Mouse (Mus musculus) frontal cortex, adult (tissue): Measurements from ENCODE around the gene Bag5.
"Not testable (repeated sequence)": the region's sequence is repeated elsewhere in the genome, so short reads cannot be mapped to it uniquely, and the experiment has no call there.

Experiments
- ATAC-seq: cut with Nextera tagmentation; 2 replicates; pipeline ENCODE4 v1.9.2; 2017; ENCODE audit warnings: mild to moderate bottlenecking, moderate library complexity, mixed read lengths; ENCODE audit not compliant: low TSS enrichment

The Bag5 gene

DNA sequence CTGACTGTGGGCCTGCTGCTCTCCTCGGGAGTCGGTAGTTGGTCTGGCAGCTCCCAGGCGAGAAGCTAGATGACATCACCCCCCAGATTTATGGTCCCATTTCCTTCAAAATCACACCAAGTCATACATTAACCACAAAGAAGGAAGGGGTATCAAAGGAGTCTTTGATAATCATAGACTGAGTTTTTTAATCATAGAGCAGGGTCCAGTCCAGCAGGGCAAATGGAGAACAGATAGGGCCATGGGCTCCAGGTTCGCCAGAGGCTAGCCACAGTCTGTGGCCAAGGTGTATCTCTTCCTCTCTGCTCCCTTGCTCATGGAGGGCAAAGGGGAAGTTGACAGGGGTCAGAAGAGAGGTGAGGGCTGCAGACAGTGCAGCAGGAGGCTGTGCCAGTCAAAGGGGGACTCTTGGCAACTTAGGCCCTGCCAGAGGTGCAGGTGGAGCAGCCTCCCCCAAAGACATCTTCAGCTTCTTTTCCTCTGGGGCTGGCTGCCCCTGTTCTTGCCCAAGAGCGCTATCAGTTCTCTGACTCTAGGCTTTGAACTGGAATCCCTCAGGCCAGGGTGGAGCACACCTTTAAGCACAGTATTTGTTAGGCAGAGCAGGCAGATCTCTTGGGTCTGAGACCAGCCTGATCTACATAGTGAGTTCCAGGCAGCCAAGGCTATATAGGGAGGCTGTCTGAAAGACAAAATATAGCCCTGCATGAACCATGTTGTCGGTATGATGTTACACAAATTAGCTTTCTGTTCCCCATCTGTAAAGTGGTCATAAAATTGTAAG lies 37.1 kb downstream of the Bag5 start:
- ATAC-seq: no peak

DNA sequence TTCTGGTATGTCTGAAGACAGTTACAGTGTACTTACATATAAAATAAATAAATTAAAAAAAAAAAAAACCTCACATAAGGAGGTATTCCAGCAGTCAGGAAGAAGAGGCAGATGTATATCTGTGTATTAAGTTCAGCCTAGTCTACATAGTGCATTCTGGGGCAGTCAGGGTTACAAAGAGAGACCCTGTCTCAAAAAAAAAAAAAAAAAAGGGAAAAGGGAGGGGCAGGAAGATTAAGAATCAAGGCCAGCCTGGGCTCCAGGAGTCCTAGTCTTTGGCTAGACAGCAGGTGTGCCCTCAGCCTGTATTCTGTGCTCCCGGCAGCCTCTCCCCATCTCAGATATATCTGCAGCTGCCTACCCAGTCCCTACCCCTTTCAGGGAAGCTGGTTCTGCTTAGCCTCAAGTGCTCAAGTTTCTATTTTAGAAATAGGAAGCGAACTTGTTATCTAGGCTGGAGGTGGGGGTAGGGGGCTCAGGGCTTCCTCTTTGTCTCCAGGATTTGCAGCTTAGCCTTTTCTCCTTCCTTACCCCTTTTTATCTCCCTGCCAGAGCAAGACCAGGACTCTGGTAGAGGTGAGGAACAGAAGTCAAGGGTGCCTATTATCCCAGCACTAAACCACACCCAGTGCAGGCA lies 38.1 kb downstream of the Bag5 start:
- ATAC-seq: no peak

DNA sequence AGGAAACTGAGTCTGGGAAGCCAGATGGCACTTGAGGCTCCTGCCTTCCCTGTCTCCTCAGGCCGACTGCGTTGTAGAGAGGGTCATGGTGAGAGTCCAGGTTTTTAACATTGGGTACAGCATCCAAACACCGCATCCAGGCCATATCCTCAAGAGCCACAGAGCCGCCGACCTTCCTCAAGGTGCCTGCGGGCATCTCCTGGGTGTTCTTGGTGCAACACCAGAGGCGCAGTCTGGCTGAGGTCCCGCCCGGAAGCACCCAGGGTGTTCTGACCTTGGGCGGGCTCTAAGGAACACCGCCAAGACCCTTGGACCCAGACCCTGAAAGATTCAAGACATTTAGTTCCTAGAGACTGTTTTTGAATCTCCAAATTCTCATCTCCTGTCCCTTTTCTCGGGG lies 40.5 kb downstream of the Bag5 start:
- peak; percentile 4; the same call in 1 of the 2 replicates for ATAC-seq

DNA sequence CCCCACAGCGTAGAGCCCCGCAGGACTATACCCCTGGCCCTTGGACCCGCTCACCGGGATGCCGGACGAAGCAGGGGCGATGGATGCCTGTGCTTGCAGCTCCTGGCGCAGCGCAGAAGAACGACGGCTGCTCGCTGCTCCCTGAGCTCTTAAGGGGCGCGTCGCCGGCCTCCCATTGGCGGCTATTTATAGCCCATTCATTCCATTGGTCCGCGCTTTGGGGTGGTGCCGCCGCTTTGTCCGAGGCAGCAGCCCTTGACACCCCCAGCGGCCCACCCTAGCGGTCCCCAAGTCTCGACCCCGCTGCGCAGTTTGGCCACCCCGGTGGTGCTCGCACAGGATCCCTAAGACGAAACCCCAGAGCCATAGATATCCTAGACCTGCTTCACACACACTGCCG lies 40.9 kb downstream of the Bag5 start, which contains the start of gene Ckb:
TSS of gene Ckb (minus strand) at position 163 of the 400 bp plus-strand sequence.
- peak; percentile 66 for ATAC-seq

DNA sequence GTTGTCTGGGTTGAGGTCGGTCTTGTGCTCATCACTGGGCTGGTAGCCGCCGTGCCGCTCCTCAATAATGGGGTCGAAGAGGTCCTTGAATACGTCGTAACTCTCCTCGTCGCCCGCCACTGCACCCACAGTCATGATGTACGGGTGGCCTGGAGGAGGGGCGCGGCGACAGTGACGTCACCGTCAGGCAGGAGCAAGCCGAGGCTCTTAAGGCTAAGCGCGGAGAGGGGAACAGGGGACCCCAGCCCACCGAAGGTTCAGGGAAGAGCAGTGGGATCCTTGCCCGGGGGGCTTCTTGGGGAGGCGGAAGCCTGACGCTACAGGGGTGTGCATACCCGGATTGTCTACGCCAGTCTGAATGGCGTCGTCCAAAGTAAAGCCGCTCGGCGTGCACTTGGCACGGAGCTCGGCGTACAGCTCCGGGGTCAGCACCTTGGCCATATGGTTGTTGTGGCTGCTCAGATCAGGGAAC lies 41.6 kb downstream of the Bag5 start:
- ATAC-seq: no peak; the same call in 1 of the 2 replicates

DNA sequence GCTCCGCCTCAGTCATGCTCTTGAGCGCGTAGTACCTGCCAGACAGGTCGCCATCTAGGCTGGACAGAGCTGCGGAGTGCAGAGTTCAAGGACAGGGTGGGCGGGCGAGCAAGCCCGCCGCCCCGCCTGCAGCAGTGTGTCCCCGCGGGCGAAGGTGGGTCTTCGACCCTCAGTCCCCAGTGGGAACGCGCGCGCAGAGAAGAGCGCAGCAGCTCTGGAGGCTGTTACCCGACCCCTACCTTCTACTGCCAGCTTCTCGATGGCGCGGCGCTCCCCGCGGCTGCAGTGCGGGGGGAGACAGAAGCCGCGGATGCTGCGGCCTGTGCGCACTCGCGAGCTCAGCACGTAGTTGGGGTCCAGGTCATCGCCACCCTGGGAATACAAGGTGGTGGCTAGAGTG lies 42.1 kb downstream of the Bag5 start:
- no peak for ATAC-seq

DNA sequence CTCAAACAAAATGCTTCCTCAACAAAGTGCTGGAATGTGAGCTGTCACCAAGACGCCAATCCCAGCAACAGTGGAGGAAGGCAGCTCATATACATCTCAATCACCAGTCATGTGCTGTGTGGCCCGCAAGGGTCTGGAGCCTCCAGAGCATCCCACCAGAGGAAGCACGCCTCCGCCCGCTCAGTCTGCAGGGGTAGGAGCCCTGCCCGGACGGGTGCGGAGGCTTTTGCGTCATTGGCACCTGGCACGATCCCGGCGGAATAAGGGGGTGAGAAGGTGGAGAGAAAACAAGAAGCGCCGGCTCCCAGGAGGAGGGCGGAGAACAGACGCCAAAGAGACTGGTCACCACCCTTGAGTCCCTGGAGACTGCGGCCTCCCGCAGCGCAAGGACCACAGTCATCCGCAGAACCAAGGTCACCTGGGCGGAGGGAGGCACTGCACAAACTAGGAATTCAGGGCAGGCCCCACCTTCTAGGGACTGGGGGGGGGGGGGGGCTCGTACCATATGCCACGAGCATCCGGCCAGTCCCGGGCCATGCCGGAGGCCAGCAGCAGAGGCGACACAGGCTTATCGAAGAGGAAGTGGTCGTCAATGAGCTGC lies 42.6 kb downstream of the Bag5 start:
- ATAC-seq: peak; percentile 10; the same call in 1 of the 2 replicates

DNA sequence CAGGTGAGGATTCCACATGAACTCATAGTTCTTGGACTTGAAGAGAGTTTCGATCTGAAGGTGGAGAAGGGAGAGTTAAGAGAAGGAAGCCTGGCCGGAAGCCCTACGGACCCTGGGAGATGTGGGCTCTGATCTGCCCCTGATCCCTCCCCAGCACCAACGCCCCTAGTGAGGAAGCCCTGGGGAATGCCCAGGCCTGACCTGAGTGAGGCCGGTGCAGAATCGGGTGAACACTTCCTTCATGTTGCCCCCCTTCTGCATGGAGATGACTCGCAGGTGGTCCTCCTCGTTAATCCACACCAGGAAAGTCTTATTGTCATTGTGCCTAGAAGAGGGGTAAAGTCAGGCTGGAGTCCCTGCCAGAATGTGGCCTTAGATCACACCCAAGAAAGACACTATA lies 43.1 kb downstream of the Bag5 start:
- no peak for ATAC-seq

DNA sequence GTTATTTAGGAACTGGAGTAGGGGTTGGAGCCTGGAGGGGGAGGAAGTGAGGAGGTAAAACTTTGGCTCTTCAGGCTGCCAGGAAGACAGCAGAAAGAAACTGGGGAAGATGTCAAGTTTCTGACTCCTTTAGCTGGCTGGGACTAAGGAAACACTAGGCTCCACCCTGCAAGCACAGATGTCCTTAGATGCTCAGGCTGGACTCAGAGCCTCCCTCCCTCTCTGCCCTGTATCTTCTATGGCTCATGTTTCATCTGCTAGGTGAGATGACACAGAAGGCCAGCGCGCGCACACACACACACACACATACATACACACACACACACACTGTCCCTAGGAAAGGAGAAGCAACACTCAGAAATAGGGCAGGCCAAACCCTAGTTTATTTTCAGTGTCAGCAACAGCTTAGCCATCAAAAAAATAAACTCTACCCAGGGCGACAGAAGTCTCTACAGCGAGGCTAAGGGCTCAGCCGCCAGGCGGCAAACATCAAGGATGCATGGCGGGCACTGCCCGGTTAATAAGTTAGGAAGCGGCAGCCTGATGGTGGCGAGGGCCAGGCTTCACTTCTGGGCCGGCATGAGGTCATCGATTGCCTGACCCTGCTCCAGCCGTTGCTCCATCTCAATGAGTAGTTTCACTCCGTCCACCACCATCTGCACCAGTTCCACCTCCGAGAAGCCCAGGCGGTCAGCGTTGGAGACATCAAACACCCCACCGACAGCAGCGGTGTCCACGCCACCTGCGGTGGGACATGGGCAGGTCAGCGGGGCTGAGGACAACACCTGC lies 43.9 kb downstream of the Bag5 start:
- peak; percentile 3; the same call in 1 of the 2 replicates for ATAC-seq

DNA sequence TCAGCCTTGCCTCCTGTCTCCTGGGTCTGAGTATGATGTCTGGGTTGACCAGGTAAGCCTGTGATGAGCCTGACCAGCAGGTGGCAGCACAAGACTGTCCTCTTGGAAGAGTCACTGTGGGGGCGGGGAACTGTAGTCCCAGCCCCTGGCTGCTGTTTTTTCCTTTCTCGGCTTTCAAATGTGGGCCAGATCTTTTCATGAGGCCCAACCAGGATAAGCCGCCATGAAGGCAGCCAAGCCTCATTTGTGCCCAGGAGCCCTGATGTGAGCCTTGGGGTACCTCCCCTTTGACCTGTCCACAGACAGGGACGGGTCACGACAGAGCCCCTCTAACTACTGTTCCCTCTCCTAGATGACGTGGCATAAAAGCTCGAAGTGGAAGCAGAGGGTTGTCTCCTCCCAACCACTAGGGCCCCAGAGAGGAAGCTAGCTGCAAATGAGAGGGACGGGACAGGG lies 44.6 kb downstream of the Bag5 start:
- ATAC-seq: peak; percentile 8

DNA sequence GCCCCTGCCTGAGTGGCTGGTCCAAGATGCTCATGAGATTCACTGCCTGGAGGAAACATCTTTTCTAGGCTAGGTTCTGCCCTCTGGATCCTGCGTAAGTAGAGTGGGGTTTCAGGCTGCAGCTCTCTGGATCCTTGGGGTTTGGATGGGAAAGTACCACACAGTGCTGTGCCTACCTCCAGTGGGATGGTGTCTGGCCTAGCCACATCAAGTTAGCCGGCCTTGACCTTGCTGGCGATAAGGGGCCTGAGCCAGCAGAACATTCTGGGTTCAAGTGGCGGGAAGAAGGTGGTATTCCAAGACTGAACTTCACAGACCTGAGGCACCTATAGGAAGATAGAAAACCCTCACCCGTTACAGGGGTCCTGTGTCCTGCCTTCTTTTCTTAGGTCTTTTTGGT lies 45.6 kb downstream of the Bag5 start:
- no peak for ATAC-seq

DNA sequence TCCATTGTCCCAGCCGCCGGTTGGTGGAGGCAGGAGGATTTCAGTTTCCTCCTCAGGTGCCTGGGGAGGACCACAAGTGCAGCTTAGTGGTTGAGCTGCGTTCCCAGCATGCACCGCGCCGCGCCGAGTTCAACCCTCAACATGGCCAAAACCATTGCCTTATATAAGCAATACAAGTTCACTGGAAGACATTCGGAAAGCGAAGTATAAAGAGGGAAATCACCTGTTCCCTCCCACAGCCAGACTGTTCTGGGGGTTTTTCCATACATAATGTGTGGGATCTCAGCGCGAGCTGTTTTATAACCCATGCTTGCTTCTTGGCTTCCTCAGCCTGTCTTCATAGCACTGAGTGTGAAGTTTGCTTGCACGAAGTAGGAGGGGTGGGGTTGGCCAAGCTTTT lies 46.7 kb downstream of the Bag5 start:
- peak; percentile 44 for ATAC-seq

DNA sequence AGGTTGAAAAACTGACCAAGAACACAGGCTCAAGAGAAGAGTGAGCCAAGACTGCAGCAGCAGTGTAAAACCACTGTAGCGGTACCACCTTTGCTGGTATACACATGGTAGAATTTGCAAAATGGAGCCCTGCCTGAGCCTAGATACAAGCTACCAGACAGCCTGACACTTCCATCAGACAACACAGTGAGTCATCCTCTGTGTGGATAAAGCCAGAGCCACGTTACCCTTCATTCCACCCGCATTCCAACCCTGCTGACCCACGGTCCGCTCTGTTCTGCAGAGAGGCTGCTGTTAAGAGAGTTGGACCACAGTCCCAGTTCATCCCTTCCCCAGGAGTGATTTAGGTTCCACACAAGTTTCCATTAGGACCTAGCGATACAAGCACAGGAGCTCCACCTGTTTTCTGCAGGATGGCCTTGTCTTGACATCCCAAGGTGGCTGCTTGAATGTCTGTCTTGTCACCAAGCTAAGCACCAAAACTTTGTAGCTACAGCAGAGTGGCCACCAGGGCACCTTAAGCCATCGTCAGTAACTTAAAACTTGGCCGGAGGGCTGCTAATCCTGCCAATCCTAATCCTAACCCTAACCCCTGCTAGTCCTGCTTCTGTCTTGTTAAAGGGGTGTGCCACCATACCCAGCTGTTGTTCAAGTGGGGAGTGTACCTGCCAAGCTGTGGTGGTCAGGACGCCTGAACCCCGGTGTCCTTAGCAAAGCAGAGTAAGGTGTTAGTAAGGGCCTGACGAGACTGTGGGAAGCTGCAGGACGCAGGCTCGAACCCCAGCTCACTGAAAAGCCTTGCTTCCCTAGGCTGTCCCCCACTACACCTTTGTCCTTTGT lies 47.8 kb downstream of the Bag5 start:
- ATAC-seq: no peak

DNA sequence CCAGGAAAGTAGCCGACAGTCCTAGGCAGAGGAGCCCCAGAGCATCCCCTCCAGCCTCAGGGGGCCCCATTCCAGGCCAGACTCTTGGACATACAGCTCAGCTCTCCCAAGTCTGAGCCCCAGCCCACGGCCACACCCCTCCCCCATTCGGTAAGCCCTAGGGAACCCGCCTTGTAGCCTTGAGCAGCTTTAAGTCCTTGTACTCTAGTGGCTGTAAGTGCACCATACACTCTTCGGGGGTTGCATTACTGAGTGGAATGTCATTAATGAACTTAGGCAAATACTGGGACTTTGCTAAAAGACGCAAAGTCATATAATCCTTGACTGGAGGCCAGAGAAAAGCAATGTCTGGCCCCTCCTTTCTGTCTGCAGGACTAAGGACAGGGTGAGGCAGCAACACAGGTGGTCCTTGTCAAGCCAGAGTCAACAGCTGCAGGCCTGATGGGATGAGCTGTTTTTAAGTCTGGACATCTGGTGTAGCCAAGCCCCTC lies 48.9 kb downstream of the Bag5 start:
- no peak for ATAC-seq

DNA sequence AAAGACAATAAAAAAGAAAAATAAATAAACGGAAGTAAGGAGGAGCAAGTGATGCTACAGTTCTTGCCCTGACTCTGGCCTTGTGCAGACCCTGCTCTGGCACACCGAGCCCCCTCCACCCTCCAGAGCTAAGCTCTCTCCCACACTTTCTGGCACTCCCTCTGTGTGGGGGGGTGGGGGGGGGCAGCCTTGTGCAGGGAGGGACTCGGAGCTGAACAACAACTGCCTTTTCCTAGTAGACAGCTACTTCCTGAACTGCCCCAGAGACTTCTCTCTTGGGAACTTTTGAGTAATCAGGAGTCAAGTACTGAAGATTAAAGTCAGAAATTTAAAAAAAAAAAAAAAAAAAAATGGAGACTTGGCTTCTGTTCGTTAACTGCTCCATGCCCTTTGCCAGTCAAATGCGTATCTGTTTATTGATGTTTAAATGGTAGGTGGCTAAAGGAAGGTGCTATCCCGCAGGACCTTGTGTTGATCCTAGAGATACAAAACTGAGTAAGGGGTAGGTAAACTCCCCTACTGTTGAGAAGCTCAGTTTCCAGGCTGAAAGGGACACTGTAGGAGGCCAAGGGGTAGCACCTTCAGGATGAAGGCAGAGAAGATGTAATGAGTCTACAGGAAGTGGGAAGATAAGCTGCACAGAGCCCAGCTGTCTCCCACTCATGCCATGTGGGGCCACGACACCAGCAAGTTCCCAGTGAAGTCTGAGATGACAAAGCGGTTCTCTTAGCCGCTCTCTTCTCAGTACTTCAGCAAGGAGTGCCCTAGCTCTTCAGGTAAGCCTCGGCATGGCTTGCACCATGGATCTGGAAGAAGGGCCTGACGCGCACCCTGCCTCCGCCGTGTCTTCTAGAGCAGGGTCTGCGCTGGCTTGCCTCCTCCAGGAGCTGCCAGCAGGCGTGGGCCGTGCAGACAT lies 49.6 kb downstream of the Bag5 start:
- ATAC-seq: no peak

DNA sequence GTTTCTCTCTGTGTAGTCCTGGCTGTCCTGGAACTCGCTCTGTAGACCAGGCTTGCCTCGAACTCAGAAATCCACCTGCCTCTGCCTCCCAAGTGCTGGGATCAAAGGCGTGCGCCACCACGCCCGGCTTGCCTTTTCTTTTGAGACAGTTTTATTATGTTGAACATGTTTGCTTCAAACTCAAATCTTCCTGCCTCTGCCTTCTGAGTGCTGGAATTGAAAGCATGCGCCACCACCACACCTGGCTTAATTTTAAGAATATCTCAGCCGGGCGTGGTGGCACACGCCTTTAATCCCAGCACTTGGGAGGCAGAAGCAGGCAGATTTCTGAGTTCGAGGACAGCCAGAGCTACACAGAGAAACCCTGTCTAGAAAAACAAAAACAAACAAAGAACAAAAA lies 51.5 kb downstream of the Bag5 start:
- not testable (repeated sequence) for ATAC-seq

DNA sequence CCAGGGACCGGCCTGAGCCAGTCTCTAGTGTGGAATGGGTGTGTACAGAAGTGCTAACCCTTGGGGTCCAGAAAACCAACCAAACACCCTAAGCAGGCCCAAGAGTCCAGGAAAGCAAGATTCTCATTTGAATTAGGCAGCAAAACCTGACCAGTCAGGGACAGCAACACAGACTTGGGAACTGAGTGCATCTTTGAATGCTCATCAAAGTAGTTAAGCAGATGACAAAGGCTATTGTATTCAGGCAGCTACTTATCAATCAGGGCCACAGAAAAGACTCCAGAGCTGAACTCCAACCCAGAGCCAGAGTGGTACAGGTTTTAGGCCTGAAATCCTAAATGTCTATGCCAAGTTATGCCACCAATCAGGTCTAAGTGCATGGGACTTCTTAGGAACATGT lies 52.4 kb downstream of the Bag5 start:
- ATAC-seq: no peak
